Mouse (Mus musculus): ENCODE results near the gene Ufsp1. TPM values are rescaled to one million over a fixed set of nuclear protein-coding genes. Genes with fewer than 3 reads are reported as not detected.

Ufsp1 gene
- total RNA-seq, 2 experiments from 2014 or later = 7.6 to 11.5 TPM

GRCm38 (mm10) chr5:137295296-137295695 lies 867 bp downstream of the Ufsp1 start:
- no peak for DNase-seq

- no peak for DNase-seq
Observed at GRCm38 (mm10) chr5:137295712-137296111, 1.3 kb downstream of the Ufsp1 start.

- no peak for DNase-seq
Observed at GRCm38 (mm10) chr5:137297126-137297525, 2.7 kb downstream of the Ufsp1 start.

- no peak for DNase-seq
Observed at GRCm38 (mm10) chr5:137299240-137299639, 4.8 kb downstream of the Ufsp1 start.

GRCm38 (mm10) chr5:137301253-137301652 lies 6.8 kb downstream of the Ufsp1 start:
- DNase-seq = peak; percentile 79

GRCm38 (mm10) chr5:137303609-137304008 lies 9.2 kb downstream of the Ufsp1 start:
- no peak for DNase-seq

GRCm38 (mm10) chr5:137304165-137304564 lies 9.7 kb downstream of the Ufsp1 start:
- DNase-seq = no peak

- DNase-seq = no peak
Observed at GRCm38 (mm10) chr5:137304816-137305215, 10.4 kb downstream of the Ufsp1 start.

- DNase-seq = no peak
Observed at GRCm38 (mm10) chr5:137305822-137306221, 11.4 kb downstream of the Ufsp1 start.

GRCm38 (mm10) chr5:137306439-137307005 lies 12.1 kb downstream of the Ufsp1 start:
- DNase-seq = no peak

GRCm38 (mm10) chr5:137307071-137307912 lies 12.9 kb downstream of the Ufsp1 start, which contains the start of gene Srrt:
Gene Srrt, minus strand, starts transcription at chr5:137307674.
- DNase-seq = peak; percentile 91

GRCm38 (mm10) chr5:137308356-137308755 lies 13.9 kb downstream of the Ufsp1 start:
- no peak for DNase-seq

- DNase-seq = no peak
Observed at GRCm38 (mm10) chr5:137313466-137314192, 19.2 kb downstream of the Ufsp1 start.

GRCm38 (mm10) chr5:137314193-137315083 lies 20.0 kb downstream of the Ufsp1 start, which contains the start of gene Trip6:
Gene Trip6, minus strand, starts transcription at chr5:137314404.
- peak; percentile 93 for DNase-seq

GRCm38 (mm10) chr5:137315084-137315903 lies 20.9 kb downstream of the Ufsp1 start:
- DNase-seq = peak; percentile 46

- no peak for DNase-seq
Observed at GRCm38 (mm10) chr5:137317361-137317760, 22.9 kb downstream of the Ufsp1 start.

GRCm38 (mm10) chr5:137318570-137318969 lies 24.1 kb downstream of the Ufsp1 start:
- DNase-seq = no peak

- DNase-seq = no peak
Observed at GRCm38 (mm10) chr5:137320996-137321395, 26.6 kb downstream of the Ufsp1 start.

GRCm38 (mm10) chr5:137330910-137331309 lies 36.5 kb downstream of the Ufsp1 start:
- no peak for DNase-seq

- DNase-seq = no peak
Observed at GRCm38 (mm10) chr5:137332857-137333511, 38.6 kb downstream of the Ufsp1 start.

All from adrenal gland, postnatal 10 days (tissue).